Mouse (Mus musculus): ENCODE results near the gene Rhox4f.
"Not testable (repeated sequence)": the region's sequence is repeated elsewhere in the genome, so short reads cannot be mapped to it uniquely, and the experiment has no call there.

Rhox4f gene
- long read RNA-seq, experiment 1, result 0 reads
- long read RNA-seq, experiment 2, result 0 reads

DNA sequence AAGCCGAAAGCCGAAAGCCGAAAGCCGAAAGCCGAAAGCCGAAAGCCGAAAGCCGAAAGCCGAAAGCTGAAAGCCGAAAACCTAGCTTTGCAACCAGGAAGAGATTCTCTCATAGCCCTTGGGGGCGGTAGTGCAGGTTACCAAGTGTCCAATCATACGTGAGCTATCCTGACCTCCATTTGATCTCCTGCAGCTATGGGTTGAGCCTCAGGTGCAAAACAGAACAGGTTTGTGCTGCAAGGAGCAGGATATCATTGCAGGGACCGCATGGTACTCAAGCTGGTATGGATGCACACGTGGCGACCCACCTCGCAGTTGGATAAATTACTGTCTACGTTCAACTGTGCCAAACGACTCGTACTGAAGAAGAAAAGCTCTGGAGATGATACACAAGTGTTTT is at the start of gene Rhox4f:
Rhox4f (minus strand) TSS at position 101 of the 400 bp plus-strand sequence.
- intact Hi-C loops (cut with DNase I), result not testable (repeated sequence)

GRCm38 (mm10) chrX:37651227-37651626 is 43.7 kb upstream of the Rhox4f start, which contains the start of gene Rhox4g:
Gene Rhox4g, minus strand, starts transcription at chrX:37651327.
- intact Hi-C loops (cut with DNase I), result not testable (repeated sequence)

GRCm38 (mm10) chrX:37643370-37643769 is 35.9 kb upstream of the Rhox4f start, which contains the start of gene Rhox2g:
Gene Rhox2g, minus strand, starts transcription at chrX:37643470.
- intact Hi-C loops (cut with DNase I), result not testable (repeated sequence)

- intact Hi-C loops (cut with DNase I), result not testable (repeated sequence)
Observed at GRCm38 (mm10) chrX:37628512-37628911, 21.0 kb upstream of the Rhox4f start, which contains the start of gene Rhox3g. Gene Rhox3g, minus strand, starts transcription at chrX:37628612.

DNA sequence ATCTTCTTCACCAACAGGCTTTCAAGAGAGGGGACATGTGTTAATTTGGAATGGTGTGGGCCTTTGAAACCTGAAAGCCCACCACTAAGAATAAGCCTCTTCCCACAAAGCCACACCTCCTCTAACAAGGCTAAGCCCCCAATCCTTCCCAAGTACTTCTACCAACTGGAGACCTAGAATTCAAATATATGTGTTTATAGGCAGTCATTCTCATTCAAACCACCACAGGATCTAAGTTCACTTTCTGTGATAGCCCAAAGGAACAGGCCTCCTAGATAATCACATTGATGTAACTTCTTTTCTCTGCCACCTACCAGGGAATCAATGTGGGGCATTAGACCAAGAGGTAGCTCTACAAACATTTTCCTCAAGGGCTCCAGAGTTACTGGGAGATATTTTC is 26.8 kb downstream of the Rhox4f start, which contains the start of gene Rhox3f:
Rhox3f (plus strand) TSS at position 301 of the 400 bp plus-strand sequence.
- intact Hi-C loops (cut with DNase I), result not testable (repeated sequence)

DNA sequence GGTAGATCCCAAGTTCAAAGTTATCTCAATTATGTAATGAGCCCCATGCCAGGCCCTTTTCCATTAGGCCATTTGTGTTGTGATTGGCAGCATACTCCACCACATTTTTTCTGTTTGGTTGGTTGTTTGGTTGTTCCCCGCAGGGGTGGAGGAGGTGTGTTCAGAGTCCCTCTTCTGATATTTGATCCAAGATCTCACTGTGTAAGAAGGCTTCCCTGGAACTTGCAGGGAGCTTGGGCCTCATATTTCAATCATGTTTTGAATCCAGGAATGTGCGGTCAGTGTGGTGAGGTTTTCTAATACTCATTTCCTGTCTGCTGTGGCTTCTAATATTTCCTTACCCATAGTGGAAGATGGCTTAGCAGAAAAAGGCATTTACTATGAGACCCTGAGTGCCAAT is 34.9 kb downstream of the Rhox4f start:
- intact Hi-C loops (cut with DNase I), result not testable (repeated sequence)

DNA sequence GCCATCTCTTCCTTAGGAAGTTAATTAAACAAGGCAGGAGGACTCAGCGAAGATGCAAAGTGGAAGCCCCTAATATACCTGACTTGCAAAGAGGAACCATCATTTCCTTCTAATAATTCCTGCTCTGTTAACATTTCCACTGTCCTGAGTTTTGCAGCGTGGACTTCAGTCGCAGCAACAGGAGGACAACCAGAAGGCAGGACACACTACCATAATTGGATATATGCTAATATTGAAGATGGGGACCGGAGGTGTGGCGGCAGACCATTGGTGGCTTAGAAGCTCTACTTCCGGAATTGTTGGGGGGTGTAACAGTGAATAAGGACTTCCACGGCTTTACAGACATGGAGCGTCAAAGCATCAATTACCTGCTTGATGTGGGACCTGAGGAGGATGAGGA is 36.4 kb downstream of the Rhox4f start, which contains the start of gene Rhox2f:
Rhox2f (plus strand) TSS at position 301 of the 400 bp plus-strand sequence.
- intact Hi-C loops (cut with DNase I), result not testable (repeated sequence)

GRCm38 (mm10) chrX:37557112-37557511 is 50.4 kb downstream of the Rhox4f start, which contains the start of gene Rhox4e:
Gene Rhox4e, plus strand, starts transcription at chrX:37557412.
- intact Hi-C loops (cut with DNase I), result not testable (repeated sequence)

Measured in adrenal gland (tissue).